Mouse (Mus musculus): Measurements from ENCODE around the gene Ttyh3. TPM values are rescaled to one million over a fixed set of nuclear protein-coding genes. Genes with fewer than 3 reads are reported as not detected.
A peak's percentile ranks its signal among the peaks of the same experiment; 100 is the strongest.

Ttyh3 gene
- polyA plus RNA-seq, 1 experiment from 2014 or later, result 68.8 TPM

- H3K36me3 ChIP-seq, result peaks cover 71% of the 10 kb centered on the region
- no peak overlapping the region for H3K9ac ChIP-seq (replicated peaks)
- H3K4me3 ChIP-seq, result no peak overlapping the region
- H3K4me2 ChIP-seq (replicated peaks), result no peak overlapping the region
- 92% methylated on average over 4 of the region's 4 CpGs for WGBS
- H3K4me1 ChIP-seq, result peaks cover 6% of the 10 kb centered on the region
- H3K9me3 ChIP-seq, result 0 out of 2 replicates have a peak, but pooled peaks cover 6% of the 10 kb centered on the region
- no peak overlapping the region for H3K27ac ChIP-seq (replicated peaks)
- ATAC-seq (ENCODE audit: low FRiP score, low read depth), result no peak
- no peaks in the 10 kb centered on the region for H3K27me3 ChIP-seq
Measured at GRCm38 (mm10) chr5:140623791-140624190, 25.0 kb downstream of the Ttyh3 start.

- Histone ChIP-seq H3K9me3 (0 out of 2 replicates have a peak, but pooled peaks cover 5% of the 10 kb centered on the region), H3K27me3 (no peaks in the 10 kb centered on the region), H3K4me2 (replicated peaks) (no peak overlapping the region), H3K4me1 (peaks cover 6% of the 10 kb centered on the region), H3K9ac (replicated peaks) (no peak overlapping the region), H3K27ac (replicated peaks) (no peak overlapping the region), H3K36me3 (peaks cover 64% of the 10 kb centered on the region), H3K4me3 (no peak overlapping the region)
- ATAC-seq (ENCODE audit: low FRiP score, low read depth), result no peak
- WGBS, result 97% methylated on average over 23 of the region's 23 CpGs
Measured at GRCm38 (mm10) chr5:140622978-140623670, 25.7 kb downstream of the Ttyh3 start.

GRCm38 (mm10) chr5:140621517-140621916, 27.3 kb downstream of the Ttyh3 start:
- WGBS, result 80% methylated on average over 10 of the region's 10 CpGs

GRCm38 (mm10) chr5:140621092-140621491, 27.7 kb downstream of the Ttyh3 start:
- Histone ChIP-seq H3K4me2 (replicated peaks) (no peak overlapping the region), H3K27me3 (no peaks in the 10 kb centered on the region), H3K27ac (replicated peaks) (peak overlapping the region; percentile 7), H3K9me3 (no peaks in the 10 kb centered on the region), H3K4me1 (peaks cover 6% of the 10 kb centered on the region), H3K36me3 (peaks cover 54% of the 10 kb centered on the region), H3K9ac (replicated peaks) (no peak overlapping the region), H3K4me3 (no peak overlapping the region)
- no peak for ATAC-seq (ENCODE audit: low FRiP score, low read depth)
- 71% methylated on average over 9 of the region's 9 CpGs for WGBS

More at GRCm38 (mm10) chr5:140621517-140621916, 27.3 kb downstream of the Ttyh3 start:
- Histone ChIP-seq H3K4me1 (peaks cover 6% of the 10 kb centered on the region), H3K4me2 (replicated peaks) (no peak overlapping the region), H3K9me3 (no peaks in the 10 kb centered on the region), H3K36me3 (peaks cover 54% of the 10 kb centered on the region), H3K9ac (replicated peaks) (peak overlapping the region; percentile 16; the same call in 1 of the 2 replicates), H3K27ac (replicated peaks) (peak overlapping the region; percentile 7), H3K27me3 (no peaks in the 10 kb centered on the region), H3K4me3 (no peak overlapping the region)
- ATAC-seq (ENCODE audit: low FRiP score, low read depth), result no peak

- Histone ChIP-seq H3K27me3 (no peaks in the 10 kb centered on the region), H3K9me3 (no peaks in the 10 kb centered on the region), H3K4me3 (no peak overlapping the region), H3K4me2 (replicated peaks) (no peak overlapping the region), H3K36me3 (peaks cover 47% of the 10 kb centered on the region), H3K27ac (replicated peaks) (peak overlapping the region; percentile 36; the same call in 1 of the 2 replicates), H3K4me1 (peaks cover 10% of the 10 kb centered on the region), H3K9ac (replicated peaks) (no peak overlapping the region)
- 64% methylated on average over 7 of the region's 7 CpGs for WGBS
- peak; percentile 20; the same call in 1 of the 2 replicates for ATAC-seq (ENCODE audit: low FRiP score, low read depth)
Measured at GRCm38 (mm10) chr5:140619895-140620736, 28.7 kb downstream of the Ttyh3 start.

- no peak overlapping the region for H3K4me2 ChIP-seq (replicated peaks)
- H3K4me3 ChIP-seq, result no peak overlapping the region
- H3K9ac ChIP-seq (replicated peaks), result no peak overlapping the region
- no peaks in the 10 kb centered on the region for H3K9me3 ChIP-seq
- peaks cover 17% of the 10 kb centered on the region for H3K4me1 ChIP-seq
- H3K36me3 ChIP-seq, result peaks cover 47% of the 10 kb centered on the region
- H3K27me3 ChIP-seq, result no peaks in the 10 kb centered on the region
- WGBS, result 23% methylated on average over 6 of the region's 6 CpGs
- H3K27ac ChIP-seq (replicated peaks), result no peak overlapping the region; the same call in 1 of the 2 replicates
- ATAC-seq (ENCODE audit: low FRiP score, low read depth), result peak; percentile 35; the same call in 1 of the 2 replicates
Measured at GRCm38 (mm10) chr5:140619151-140619771, 29.6 kb downstream of the Ttyh3 start.

GRCm38 (mm10) chr5:140617714-140618113, 31.1 kb downstream of the Ttyh3 start:
- Histone ChIP-seq H3K4me2 (replicated peaks) (no peak overlapping the region), H3K9ac (replicated peaks) (no peak overlapping the region), H3K4me3 (no peak overlapping the region), H3K27ac (replicated peaks) (peak overlapping the region; percentile 56), H3K9me3 (no peaks in the 10 kb centered on the region), H3K4me1 (peaks cover 26% of the 10 kb centered on the region), H3K36me3 (peaks cover 47% of the 10 kb centered on the region), H3K27me3 (0 out of 2 replicates have a peak, but pooled peaks cover under 1% of the 10 kb centered on the region)
- no peak for ATAC-seq (ENCODE audit: low FRiP score, low read depth)
- WGBS, result 91% methylated on average over 5 of the region's 5 CpGs

GRCm38 (mm10) chr5:140616691-140617090, 32.1 kb downstream of the Ttyh3 start:
- Histone ChIP-seq H3K27ac (replicated peaks) (peak overlapping the region; percentile 56), H3K4me1 (peaks cover 37% of the 10 kb centered on the region), H3K27me3 (0 out of 2 replicates have a peak, but pooled peaks cover 3% of the 10 kb centered on the region), H3K4me2 (replicated peaks) (no peak overlapping the region), H3K9me3 (no peaks in the 10 kb centered on the region), H3K9ac (replicated peaks) (no peak overlapping the region), H3K4me3 (no peak overlapping the region), H3K36me3 (peaks cover 43% of the 10 kb centered on the region)
- no peak for ATAC-seq (ENCODE audit: low FRiP score, low read depth)
- 72% methylated on average over 9 of the region's 9 CpGs for WGBS

GRCm38 (mm10) chr5:140616110-140616503, 32.7 kb downstream of the Ttyh3 start:
- peaks cover 36% of the 10 kb centered on the region for H3K4me1 ChIP-seq
- H3K27me3 ChIP-seq, result 0 out of 2 replicates have a peak, but pooled peaks cover 3% of the 10 kb centered on the region
- no peak for ATAC-seq (ENCODE audit: low FRiP score, low read depth)
- 82% methylated on average over 6 of the region's 6 CpGs for WGBS
- H3K27ac ChIP-seq (replicated peaks), result peak overlapping the region; percentile 56; the same call in 1 of the 2 replicates
- H3K4me2 ChIP-seq (replicated peaks), result no peak overlapping the region
- no peaks in the 10 kb centered on the region for H3K9me3 ChIP-seq
- H3K9ac ChIP-seq (replicated peaks), result no peak overlapping the region
- H3K4me3 ChIP-seq, result no peak overlapping the region
- H3K36me3 ChIP-seq, result peaks cover 43% of the 10 kb centered on the region

- peaks cover 43% of the 10 kb centered on the region for H3K36me3 ChIP-seq
- no peak overlapping the region for H3K4me2 ChIP-seq (replicated peaks)
- H3K9ac ChIP-seq (replicated peaks), result no peak overlapping the region
- 0 out of 2 replicates have a peak, but pooled peaks cover 3% of the 10 kb centered on the region for H3K27me3 ChIP-seq
- H3K4me3 ChIP-seq, result no peak overlapping the region
- H3K4me1 ChIP-seq, result peaks cover 41% of the 10 kb centered on the region
- 0 out of 2 replicates have a peak overlapping the region, but pooled peaks have one; percentile 56 for H3K27ac ChIP-seq (replicated peaks)
- no peaks in the 10 kb centered on the region for H3K9me3 ChIP-seq
- WGBS, result 84% methylated on average over 10 of the region's 10 CpGs
- no peak for ATAC-seq (ENCODE audit: low FRiP score, low read depth)
Measured at GRCm38 (mm10) chr5:140615321-140616109, 33.3 kb downstream of the Ttyh3 start.

- peaks cover 43% of the 10 kb centered on the region for H3K36me3 ChIP-seq
- peak overlapping the region; percentile 44; the same call in 1 of the 2 replicates for H3K27ac ChIP-seq (replicated peaks)
- no peak overlapping the region for H3K4me3 ChIP-seq
- 87% methylated on average over 4 of the region's 4 CpGs for WGBS
- no peaks in the 10 kb centered on the region for H3K9me3 ChIP-seq
- no peak overlapping the region for H3K4me2 ChIP-seq (replicated peaks)
- H3K4me1 ChIP-seq, result peaks cover 48% of the 10 kb centered on the region
- H3K27me3 ChIP-seq, result 0 out of 2 replicates have a peak, but pooled peaks cover 3% of the 10 kb centered on the region
- no peak overlapping the region for H3K9ac ChIP-seq (replicated peaks)
- ATAC-seq (ENCODE audit: low FRiP score, low read depth), result no peak
Measured at GRCm38 (mm10) chr5:140614837-140615236, 34.0 kb downstream of the Ttyh3 start.

Data from midbrain, embryonic 12.5 days (tissue).